In genomic region chr17:86586441-86586840, GRCm38 (mm10) we compare ENCODE assay signal across 25 mouse cellular contexts.
DNase-seq lines count a peak whose midpoint lies in the region; ATAC-seq and TF ChIP-seq lines count a peak whose summit lies in the region.
"Had no signal": no experiment of that assay in that cellular context is flagged by ENCODE, and none has a peak within 500 bp of the region (broad histone marks: within the 10 kb centered on the region; RNA-seq: fewer than 3 reads in every experiment).

No protein-coding gene starts in this region.

- no peaks in the 10 kb centered on the region for H3K4me1 ChIP-seq in MEL (ENCODE audit: control insufficient read depth in 1 of 2, insufficient read depth in 2 of 2, low read length in 2 of 2)
- no peaks in the 10 kb centered on the region for H3K4me1 ChIP-seq in forebrain, embryonic 13.5 days
- H3K4me1 ChIP-seq: embryonic facial prominence, embryonic 12.5 days had no signal

- ATAC-seq in megakaryocyte-erythroid progenitor cell, adult 5-6 weeks (replicated peaks; ENCODE audit: low FRiP score, low TSS enrichment, poor library complexity, severe bottlenecking) = 0 out of 2 replicates have a peak, but pooled peaks have one; percentile 22
- no peak for ATAC-seq in forebrain, embryonic 13.5 days
- ATAC-seq: activated CD4-positive, CD25-positive, alpha-beta regulatory T cell, adult 4 months; CD4-positive, CD25-positive, alpha-beta regulatory T cell, adult 4 months; forebrain, embryonic 14.5 days; forebrain, embryonic 16.5 days; Patski had no signal

- no peak overlapping the region for H3K4me3 ChIP-seq in MEL (ENCODE audit: control insufficient read depth in 1 of 2, insufficient read depth in 1 of 2, low read depth in 2 of 2, low read length in 2 of 2)
- no peak overlapping the region for H3K4me3 ChIP-seq in forebrain, embryonic 13.5 days
- H3K4me3 ChIP-seq: embryonic facial prominence, embryonic 10.5 days; embryonic facial prominence, embryonic 12.5 days had no signal

- H3K9ac ChIP-seq in MEL (ENCODE audit: control insufficient read depth, low read depth, low read length, poor library complexity, severe bottlenecking) = no peak overlapping the region
- H3K9ac ChIP-seq in forebrain, embryonic 13.5 days = no peak overlapping the region
- H3K9ac ChIP-seq: embryonic facial prominence, embryonic 12.5 days had no signal

- H3K27ac ChIP-seq in MEL (ENCODE audit: control insufficient read depth, low read depth, low read length) = no peak overlapping the region
- no peak overlapping the region for H3K27ac ChIP-seq in forebrain, embryonic 13.5 days
- H3K27ac ChIP-seq: embryonic facial prominence, embryonic 10.5 days; embryonic facial prominence, embryonic 12.5 days had no signal

- DNase-seq in heart, adult 11 months = peak; percentile 24
- no peak for DNase-seq in heart, adult 8-10 months (ENCODE audit: low spot score)
- DNase-seq in MEL (ENCODE audit: low read depth, low spot score) (peak; percentile 20), R1 (ENCODE audit: low read depth, low spot score) (peak; percentile 57)
- DNase-seq in urinary bladder, postnatal 4 days (ENCODE audit: low spot score in 2 of 2) = no peak
- DNase-seq: adrenal gland, adult 8-10 months; adrenal gland, postnatal 14 days; adrenal gland, postnatal 36 days; B cell, adult 2 months; cerebellum, adult 11-12 months; cerebellum, adult 2 months; cerebellum, adult 9-10 months; cerebellum, postnatal 10 days; cerebellum, postnatal 25 days had no signal

- TF ChIP-seq POLR2A in MEL (IDR thresholded peaks at IDR 0.05; ENCODE audit: control insufficient read depth in 1 of 2, insufficient read depth in 1 of 2, low read depth in 1 of 2, low read length in 2 of 2, poor library complexity in 1 of 2) = no peak

- TF ChIP-seq CTCF in MEL (IDR thresholded peaks at IDR 0.05 in 2 of 3, conservative IDR thresholded peaks at IDR 0.05 in 1 of 3; ENCODE audit: control insufficient read depth in 1 of 3, insufficient read depth in 1 of 3, low read depth in 2 of 3, low read length in 3 of 3, poor library complexity in 1 of 3, severe bottlenecking in 1 of 3) = no peak

- no peaks in the 10 kb centered on the region for H3K27me3 ChIP-seq in MEL (ENCODE audit: control insufficient read depth in 1 of 2, insufficient read depth in 2 of 2, low read length in 2 of 2)
- H3K27me3 ChIP-seq in forebrain, embryonic 13.5 days = no peaks in the 10 kb centered on the region
- H3K27me3 ChIP-seq: CH12.LX; embryonic facial prominence, embryonic 12.5 days; Patski had no signal

- H3K4me2 ChIP-seq in forebrain, embryonic 13.5 days = no peak overlapping the region
- H3K4me2 ChIP-seq: embryonic facial prominence, embryonic 12.5 days had no signal

- no peak for TF ChIP-seq RAD21 in MEL (IDR thresholded peaks at IDR 0.05; ENCODE audit: low read depth, low read length)

- TF ChIP-seq EP300 in MEL (IDR thresholded peaks at IDR 0.05; ENCODE audit: low read depth in 1 of 2, low read length in 2 of 2) = no peak

- no peaks in the 10 kb centered on the region for H3K9me3 ChIP-seq in MEL (replicated peaks; ENCODE audit: insufficient read depth, low read length)
- H3K9me3 ChIP-seq in forebrain, embryonic 13.5 days (replicated peaks) = no peaks in the 10 kb centered on the region
- H3K9me3 ChIP-seq: embryonic facial prominence, embryonic 10.5 days; embryonic facial prominence, embryonic 12.5 days had no signal

- no peaks in the 10 kb centered on the region for H3K79me2 ChIP-seq in MEL (ENCODE audit: control insufficient read depth, insufficient read depth, low read length, poor library complexity)

- 86% methylated on average over 5 of the region's 5 CpGs for WGBS in forebrain, embryonic 13.5 days

- H3K36me3 ChIP-seq in MEL (ENCODE audit: control insufficient read depth in 1 of 2, insufficient read depth in 2 of 2, low read length in 2 of 2) = peaks cover 0 to 4% of the 10 kb centered on the region in 2 experiments; a peak in 1 of 4 replicates
- no peaks in the 10 kb centered on the region for H3K36me3 ChIP-seq in forebrain, embryonic 13.5 days (ENCODE audit: poor library complexity, severe bottlenecking)
- H3K36me3 ChIP-seq: embryonic facial prominence, embryonic 10.5 days; embryonic facial prominence, embryonic 12.5 days; G1E had no signal

TF ChIP-seq in MEL, 35 proteins besides CTCF, POLR2A, EP300 and RAD21:
- TF ChIP-seq GATA1 (IDR thresholded peaks at IDR 0.05; ENCODE audit: low read depth, low read length) (0 out of 2 replicates have a peak, but pooled peaks have one; percentile 12), MYB (IDR thresholded peaks at IDR 0.05; ENCODE audit: low read depth, low read length) (no peak)

Comparison
In these comparisons a context has a peak if more than half of its experiments do, and no peak if none do; other contexts are left out.
1. DNase-seq: peak in heart, adult 11 months (single experiment), MEL (single experiment) and R1 (single experiment); none in heart, adult 8-10 months (single experiment) and urinary bladder, postnatal 4 days (0 of 2).